In the genomic region with DNA sequence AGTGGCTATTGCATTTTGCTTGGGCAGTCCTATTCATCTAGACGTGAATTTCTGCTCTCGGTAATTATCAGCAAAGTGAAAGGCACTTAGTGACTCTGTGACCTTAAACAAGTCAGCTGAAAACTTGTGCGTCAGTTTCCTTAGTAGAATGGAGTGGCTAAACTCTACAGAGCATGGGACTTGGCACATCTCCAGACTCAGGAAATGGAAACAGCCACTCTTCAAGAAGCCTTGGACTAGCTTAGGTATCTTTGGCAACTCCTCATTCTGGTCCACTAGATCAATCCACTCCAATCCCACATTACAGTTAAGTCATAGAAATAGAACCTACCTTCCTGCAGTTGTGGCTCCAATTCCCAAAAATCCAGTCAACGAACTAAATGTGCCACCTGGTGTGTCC, we compare ENCODE assay signal across 12 mouse cellular contexts. TPM values are rescaled to one million over a fixed set of nuclear protein-coding genes. Genes with fewer than 3 reads are reported as not detected.
DNase-seq lines count a peak whose midpoint lies in the region; ATAC-seq lines count a peak whose summit lies in the region.
"Had no signal": no experiment of that assay in that cellular context is flagged by ENCODE, and none has a peak within 500 bp of the region (broad histone marks: within the 10 kb centered on the region; RNA-seq: fewer than 3 reads in every experiment).

No protein-coding gene starts in this region.

- no peak for ATAC-seq in hindbrain, embryonic 12.5 days (ENCODE audit: low FRiP score)

- H3K9ac ChIP-seq in hindbrain, embryonic 12.5 days = no peak overlapping the region
- H3K9ac ChIP-seq: hindbrain, embryonic 15.5 days had no signal

- 43% methylated on average over 4 of the region's 4 CpGs for WGBS in heart, embryonic 10.5 days
- WGBS in hindbrain, embryonic 12.5 days = 74% methylated on average over 4 of the region's 4 CpGs

- H3K9me3 ChIP-seq in heart, embryonic 10.5 days = no peaks in the 10 kb centered on the region
- no peaks in the 10 kb centered on the region for H3K9me3 ChIP-seq in hindbrain, embryonic 12.5 days (replicated peaks)
- H3K9me3 ChIP-seq: hindbrain, embryonic 15.5 days had no signal

- peaks cover 43% of the 10 kb centered on the region for H3K4me1 ChIP-seq in heart, embryonic 10.5 days
- H3K4me1 ChIP-seq in hindbrain, embryonic 12.5 days = no peaks in the 10 kb centered on the region; the same call in 1 of the 2 replicates

- no peaks in the 10 kb centered on the region for H3K27me3 ChIP-seq in heart, embryonic 10.5 days (ENCODE audit: insufficient read depth, poor library complexity, severe bottlenecking)
- H3K27me3 ChIP-seq in hindbrain, embryonic 12.5 days = no peaks in the 10 kb centered on the region
- H3K27me3 ChIP-seq: CH12.LX; hindbrain, embryonic 15.5 days had no signal

- H3K27ac ChIP-seq in heart, embryonic 10.5 days = no peak overlapping the region
- no peak overlapping the region for H3K27ac ChIP-seq in hindbrain, embryonic 12.5 days

- peaks cover 15% of the 10 kb centered on the region for H3K36me3 ChIP-seq in heart, embryonic 10.5 days
- H3K36me3 ChIP-seq in hindbrain, embryonic 12.5 days = peaks cover 5% of the 10 kb centered on the region; the same call in 1 of the 2 replicates
- H3K36me3 ChIP-seq: hindbrain, embryonic 15.5 days had no signal

- peak; percentile 96 for DNase-seq in heart, adult 11 months
- no peak for DNase-seq in heart, embryonic 10.5 days (ENCODE audit: low spot score)
- peak; percentile 75 for DNase-seq in heart, adult 8-10 months (ENCODE audit: low spot score)
- DNase-seq in kidney, adult 9 months = peak; percentile 76
- peak; percentile 74 for DNase-seq in lung, postnatal 25 days (ENCODE audit: low spot score)
- no peak for DNase-seq in left cerebral cortex, adult 18-20 months (ENCODE audit: low spot score in 2 of 2)
- DNase-seq in layer of hippocampus, postnatal 14 days (ENCODE audit: low spot score in 2 of 2) = no peak
- DNase-seq: thymus, postnatal 36 days had no signal

- no peak overlapping the region for H3K4me3 ChIP-seq in heart, embryonic 10.5 days
- H3K4me3 ChIP-seq in hindbrain, embryonic 12.5 days = no peak overlapping the region
- H3K4me3 ChIP-seq: hindbrain, embryonic 15.5 days had no signal

- no peak overlapping the region for H3K4me2 ChIP-seq in hindbrain, embryonic 12.5 days (replicated peaks)
- H3K4me2 ChIP-seq: hindbrain, embryonic 15.5 days had no signal

RNA-seq across cellular contexts. Expression of a gene that starts 7.9 kb away (rescaled TPM):
- 36.6 and 43.7 TPM in 2 replicates for polyA plus RNA-seq in heart, embryonic 10.5 days (2016; fragmentation: Nextera tagmentation; extraction: Ambion mirVana)
- total RNA-seq in heart, adult 8-10 months (2022) = 10 to 100 TPM; 38.7 to 43.4 (median 41.0) TPM
- total RNA-seq in left cerebral cortex, adult 18-20 months (2021) = 10 to 100 TPM; 38.5 to 39.1 TPM
- 10 to 100 TPM; 44.7 to 50.9 TPM for total RNA-seq in layer of hippocampus, postnatal 14 days (2021)
- polyA plus RNA-seq in hindbrain, embryonic 12.5 days (2016; fragmentation: Nextera tagmentation; extraction: Ambion mirVana) = 34.3 and 35.8 TPM in 2 replicates

RNA-seq across cellular contexts. Expression of a gene that starts 54.6 kb away (rescaled TPM):
- 0.57 TPM in 1 of 2 replicates, not detected in the other for polyA plus RNA-seq in heart, embryonic 10.5 days (2016; fragmentation: Nextera tagmentation; extraction: Ambion mirVana)
- not detected for total RNA-seq in heart, adult 8-10 months (2022)
- not detected for total RNA-seq in left cerebral cortex, adult 18-20 months (2021)
- not detected for total RNA-seq in layer of hippocampus, postnatal 14 days (2021)
- polyA plus RNA-seq in hindbrain, embryonic 12.5 days (2016; fragmentation: Nextera tagmentation; extraction: Ambion mirVana) = not detected in 2 replicates
- total RNA-seq: adrenal gland, adult 18-20 months; CH12.LX had no signal
- polyA plus RNA-seq: hindbrain, embryonic 15.5 days had no signal

Comparison
In these comparisons a context has a peak if more than half of its experiments do, and no peak if none do; other contexts are left out.
1. DNase-seq: peak in heart, adult 11 months (single experiment), heart, adult 8-10 months (single experiment), kidney, adult 9 months (single experiment) and lung, postnatal 25 days (single experiment); none in heart, embryonic 10.5 days (single experiment), left cerebral cortex, adult 18-20 months (0 of 2) and layer of hippocampus, postnatal 14 days (0 of 2).